Mouse (Mus musculus): ENCODE data around the gene Trub1. TPM values are rescaled to one million over a fixed set of nuclear protein-coding genes. Genes with fewer than 3 reads are reported as not detected.

Trub1 gene
- polyA plus RNA-seq, 1 experiment from 2014 or later = 7.1 TPM

GRCm38 (mm10) chr19:57479886-57480655 lies 27.4 kb downstream of the Trub1 start:
- Histone ChIP-seq H3K4me1 (replicated peaks; ENCODE audit: control insufficient read depth, insufficient read depth, low read length) (no peaks in the 10 kb centered on the region), H3K4me3 (ENCODE audit: low read depth, low read length) (no peak overlapping the region), H3K9ac (ENCODE audit: low read depth, low read length) (no peak overlapping the region), H3K27me3 (replicated peaks; ENCODE audit: control insufficient read depth, insufficient read depth, low read length) (no peaks in the 10 kb centered on the region), H3K9me3 (ENCODE audit: control insufficient read depth) (no peaks in the 10 kb centered on the region), H3K36me3 (ENCODE audit: control insufficient read depth, insufficient read depth) (no peaks in the 10 kb centered on the region), H3K4me2 (replicated peaks; ENCODE audit: low read depth) (no peak overlapping the region), H3K27ac (ENCODE audit: low read depth, low read length) (no peak overlapping the region)
- 70% methylated on average over 8 of the region's 8 CpGs for WGBS
- TF ChIP-seq CTCF (IDR thresholded peaks at IDR 0.05; ENCODE audit: low read depth) = no peak
- no peak for ATAC-seq

- H3K36me3 ChIP-seq (ENCODE audit: control insufficient read depth, insufficient read depth) = no peaks in the 10 kb centered on the region
- H3K4me3 ChIP-seq (ENCODE audit: low read depth, low read length) = no peak overlapping the region
- H3K27me3 ChIP-seq (replicated peaks; ENCODE audit: control insufficient read depth, insufficient read depth, low read length) = no peaks in the 10 kb centered on the region
- no peaks in the 10 kb centered on the region for H3K4me1 ChIP-seq (replicated peaks; ENCODE audit: control insufficient read depth, insufficient read depth, low read length)
- no peak overlapping the region for H3K27ac ChIP-seq (ENCODE audit: low read depth, low read length)
- no peak for TF ChIP-seq CTCF (IDR thresholded peaks at IDR 0.05; ENCODE audit: low read depth)
- H3K9ac ChIP-seq (ENCODE audit: low read depth, low read length) = no peak overlapping the region
- H3K9me3 ChIP-seq (ENCODE audit: control insufficient read depth) = no peaks in the 10 kb centered on the region
- no peak overlapping the region for H3K4me2 ChIP-seq (replicated peaks; ENCODE audit: low read depth)
- WGBS = 94% methylated on average over 6 of the region's 6 CpGs
- ATAC-seq = no peak
Measured at GRCm38 (mm10) chr19:57481743-57482259, 29.1 kb downstream of the Trub1 start.

- Histone ChIP-seq H3K9ac (ENCODE audit: low read depth, low read length) (no peak overlapping the region), H3K36me3 (ENCODE audit: control insufficient read depth, insufficient read depth) (no peaks in the 10 kb centered on the region), H3K4me1 (replicated peaks; ENCODE audit: control insufficient read depth, insufficient read depth, low read length) (no peaks in the 10 kb centered on the region), H3K27me3 (replicated peaks; ENCODE audit: control insufficient read depth, insufficient read depth, low read length) (no peaks in the 10 kb centered on the region), H3K27ac (ENCODE audit: low read depth, low read length) (no peak overlapping the region), H3K4me2 (replicated peaks; ENCODE audit: low read depth) (no peak overlapping the region), H3K4me3 (ENCODE audit: low read depth, low read length) (no peak overlapping the region), H3K9me3 (ENCODE audit: control insufficient read depth) (no peaks in the 10 kb centered on the region)
- peak; percentile 86 for TF ChIP-seq CTCF (IDR thresholded peaks at IDR 0.05; ENCODE audit: low read depth)
- 87% methylated on average over 8 of the region's 8 CpGs for WGBS
- ATAC-seq = peak; percentile 16; the same call in 1 of the 2 replicates
Measured at GRCm38 (mm10) chr19:57482815-57483214, 30.1 kb downstream of the Trub1 start.

- H3K27ac ChIP-seq (ENCODE audit: low read depth, low read length) = no peak overlapping the region
- no peaks in the 10 kb centered on the region for H3K27me3 ChIP-seq (replicated peaks; ENCODE audit: control insufficient read depth, insufficient read depth, low read length)
- no peaks in the 10 kb centered on the region for H3K9me3 ChIP-seq (ENCODE audit: control insufficient read depth)
- 0 out of 2 replicates have a peak, but pooled peaks cover 5% of the 10 kb centered on the region for H3K36me3 ChIP-seq (ENCODE audit: control insufficient read depth, insufficient read depth)
- ATAC-seq = no peak
- no peak for TF ChIP-seq CTCF (IDR thresholded peaks at IDR 0.05; ENCODE audit: low read depth)
- WGBS = 75% methylated on average over 13 of the region's 13 CpGs
- H3K4me1 ChIP-seq (replicated peaks; ENCODE audit: control insufficient read depth, insufficient read depth, low read length) = no peaks in the 10 kb centered on the region
- no peak overlapping the region for H3K4me2 ChIP-seq (replicated peaks; ENCODE audit: low read depth)
- no peak overlapping the region for H3K4me3 ChIP-seq (ENCODE audit: low read depth, low read length)
- no peak overlapping the region for H3K9ac ChIP-seq (ENCODE audit: low read depth, low read length)
Measured at GRCm38 (mm10) chr19:57487051-57487658, 34.4 kb downstream of the Trub1 start.

- no peak for TF ChIP-seq CTCF (IDR thresholded peaks at IDR 0.05; ENCODE audit: low read depth)
- Histone ChIP-seq H3K4me2 (replicated peaks; ENCODE audit: low read depth) (no peak overlapping the region), H3K27ac (ENCODE audit: low read depth, low read length) (no peak overlapping the region), H3K36me3 (ENCODE audit: control insufficient read depth, insufficient read depth) (0 out of 2 replicates have a peak, but pooled peaks cover 5% of the 10 kb centered on the region), H3K4me3 (ENCODE audit: low read depth, low read length) (no peak overlapping the region), H3K4me1 (replicated peaks; ENCODE audit: control insufficient read depth, insufficient read depth, low read length) (no peaks in the 10 kb centered on the region), H3K9ac (ENCODE audit: low read depth, low read length) (no peak overlapping the region), H3K27me3 (replicated peaks; ENCODE audit: control insufficient read depth, insufficient read depth, low read length) (no peaks in the 10 kb centered on the region), H3K9me3 (ENCODE audit: control insufficient read depth) (no peaks in the 10 kb centered on the region)
- 79% methylated on average over 7 of the region's 7 CpGs for WGBS
- ATAC-seq = no peak
Measured at GRCm38 (mm10) chr19:57489527-57489926, 36.8 kb downstream of the Trub1 start.

- Histone ChIP-seq H3K36me3 (ENCODE audit: control insufficient read depth, insufficient read depth) (0 out of 2 replicates have a peak, but pooled peaks cover 5% of the 10 kb centered on the region), H3K9me3 (ENCODE audit: control insufficient read depth) (no peaks in the 10 kb centered on the region), H3K4me3 (ENCODE audit: low read depth, low read length) (no peak overlapping the region), H3K4me1 (replicated peaks; ENCODE audit: control insufficient read depth, insufficient read depth, low read length) (no peaks in the 10 kb centered on the region), H3K4me2 (replicated peaks; ENCODE audit: low read depth) (no peak overlapping the region), H3K27me3 (replicated peaks; ENCODE audit: control insufficient read depth, insufficient read depth, low read length) (no peaks in the 10 kb centered on the region), H3K27ac (ENCODE audit: low read depth, low read length) (no peak overlapping the region), H3K9ac (ENCODE audit: low read depth, low read length) (no peak overlapping the region)
- TF ChIP-seq CTCF (IDR thresholded peaks at IDR 0.05; ENCODE audit: low read depth) = no peak
- no peak for ATAC-seq
- 34% methylated on average over 8 of the region's 8 CpGs for WGBS
Measured at GRCm38 (mm10) chr19:57491030-57491429, 38.3 kb downstream of the Trub1 start.
